Mouse (Mus musculus) heart, embryonic 12.5 days (tissue): ENCODE data around the gene Snx29. TPM values are rescaled to one million over a fixed set of nuclear protein-coding genes. Genes with fewer than 3 reads are reported as not detected.

Source experiments
- ATAC-seq: fragments of 200-750 bp; cut with Nextera tagmentation; 2 replicates; pipeline ENCODE4 v1.8.0; 2017; ENCODE audit warnings: moderate TSS enrichment, moderate library complexity; ENCODE audit not compliant: insufficient number of reproducible peaks, low FRiP score
- H3K27ac ChIP-seq: fragments of 300-500 bp; sonication (generic); 2 replicates; pipeline ENCODE4 v1.5.1; 2016; ENCODE audit warnings: mild to moderate bottlenecking, moderate library complexity; ENCODE audit not compliant: poor library complexity, severe bottlenecking
- H3K27me3 ChIP-seq: fragments of 300-500 bp; sonication (generic); replicated peaks from 2 replicates; pipeline ENCODE4 v1.6.1; 2016; ENCODE audit warnings: mild to moderate bottlenecking, moderate library complexity
- H3K36me3 ChIP-seq: fragments of 300-500 bp; sonication (generic); 2 replicates; pipeline ENCODE4 v1.6.1; 2016; ENCODE audit warnings: mild to moderate bottlenecking, moderate library complexity
- H3K4me1 ChIP-seq: fragments of 300-500 bp; sonication (generic); replicated peaks from 2 replicates; pipeline ENCODE4 v1.6.1; 2016; ENCODE audit warnings: mild to moderate bottlenecking
- H3K4me2 ChIP-seq: fragments of 300-500 bp; sonication (generic); 2 replicates; pipeline ENCODE4 v1.6.1; 2016; ENCODE audit warnings: mild to moderate bottlenecking, moderate library complexity
- H3K4me3 ChIP-seq: fragments of 300-500 bp; sonication (generic); 2 replicates; pipeline ENCODE4 v1.5.1; 2016; ENCODE audit warnings: mild to moderate bottlenecking
- H3K9ac ChIP-seq: fragments of 300-500 bp; sonication (generic); 2 replicates; pipeline ENCODE4 v1.6.1; 2016; ENCODE audit warnings: mild to moderate bottlenecking, moderate library complexity
- H3K9me3 ChIP-seq: fragments of 300-500 bp; sonication (generic); replicated peaks from 2 replicates; pipeline ENCODE4 v1.6.1; 2016; ENCODE audit warnings: mild to moderate bottlenecking, moderate library complexity
- WGBS: fragments of 180-500 bp; shearing (Covaris S2); methylation state at CpG from one replicate; pipeline ENCODE4 v1.1.7; 2016; 5-methylcytosine and 5-hydroxymethylcytosine counted together
- polyA plus RNA-seq: library from polyadenylated mRNA; unstranded; fragments of >200 nt; fragmentation: Nextera tagmentation; extraction: Ambion mirVana; gene quantifications from 2 replicates; pipeline ENCODE4 v1.2.1, GENCODE M21; 2016

Gene Snx29
- polyA plus RNA-seq, 1 experiment from 2014 or later, result 6.7 TPM

DNA sequence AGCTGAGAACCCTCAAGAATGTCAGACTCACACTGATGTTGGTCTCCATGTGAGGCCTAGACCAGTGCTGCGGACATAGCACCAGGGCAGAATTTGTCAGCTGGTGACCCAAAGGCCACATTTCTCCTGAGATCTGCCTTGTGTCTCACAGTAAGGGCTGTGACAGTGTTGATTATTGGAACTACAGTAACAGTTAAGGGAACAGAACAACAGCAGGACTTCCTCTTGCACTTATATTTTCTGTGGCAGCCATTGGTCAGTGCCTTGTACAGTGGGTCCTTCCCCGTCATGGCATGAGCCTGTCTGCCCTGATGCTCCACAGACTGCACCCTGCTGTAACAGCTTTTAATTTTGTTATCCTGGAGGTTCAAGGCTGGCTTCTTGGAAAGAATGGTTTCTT lies 403.2 kb downstream of the Snx29 start:
- Histone ChIP-seq H3K4me2 (no peak overlapping the region), H3K9me3 (no peaks in the 10 kb centered on the region), H3K36me3 (no peaks in the 10 kb centered on the region), H3K27me3 (no peaks in the 10 kb centered on the region), H3K4me3 (no peak overlapping the region), H3K9ac (no peak overlapping the region), H3K4me1 (no peaks in the 10 kb centered on the region), H3K27ac (no peak overlapping the region)
- 72% methylated on average over 2 of the region's 2 CpGs for WGBS
- no peak for ATAC-seq

GRCm38 (mm10) chr16:11727331-11727730 lies 404.6 kb downstream of the Snx29 start:
- no peak for ATAC-seq
- Histone ChIP-seq H3K9ac (no peak overlapping the region), H3K4me2 (no peak overlapping the region), H3K36me3 (no peaks in the 10 kb centered on the region), H3K27me3 (no peaks in the 10 kb centered on the region), H3K9me3 (no peaks in the 10 kb centered on the region), H3K4me3 (no peak overlapping the region), H3K4me1 (no peaks in the 10 kb centered on the region), H3K27ac (no peak overlapping the region)
- WGBS, result 88% methylated on average over 9 of the region's 9 CpGs

GRCm38 (mm10) chr16:11728131-11728530 lies 405.4 kb downstream of the Snx29 start:
- Histone ChIP-seq H3K27me3 (no peaks in the 10 kb centered on the region), H3K36me3 (no peaks in the 10 kb centered on the region), H3K9ac (no peak overlapping the region), H3K4me1 (no peaks in the 10 kb centered on the region), H3K9me3 (no peaks in the 10 kb centered on the region), H3K27ac (no peak overlapping the region), H3K4me2 (no peak overlapping the region), H3K4me3 (no peak overlapping the region)
- ATAC-seq, result no peak
- 64% methylated on average over 3 of the region's 3 CpGs for WGBS

GRCm38 (mm10) chr16:11728627-11729026 lies 405.9 kb downstream of the Snx29 start:
- Histone ChIP-seq H3K4me2 (no peak overlapping the region), H3K9me3 (no peaks in the 10 kb centered on the region), H3K4me1 (no peaks in the 10 kb centered on the region), H3K9ac (no peak overlapping the region), H3K27ac (no peak overlapping the region), H3K36me3 (no peaks in the 10 kb centered on the region), H3K4me3 (no peak overlapping the region), H3K27me3 (no peaks in the 10 kb centered on the region)
- ATAC-seq, result no peak
- WGBS, result 73% methylated on average over 3 of the region's 3 CpGs

GRCm38 (mm10) chr16:11729111-11729510 lies 406.4 kb downstream of the Snx29 start:
- Histone ChIP-seq H3K4me1 (no peaks in the 10 kb centered on the region), H3K36me3 (no peaks in the 10 kb centered on the region), H3K9ac (no peak overlapping the region), H3K4me3 (no peak overlapping the region), H3K4me2 (no peak overlapping the region), H3K27ac (no peak overlapping the region), H3K27me3 (no peaks in the 10 kb centered on the region), H3K9me3 (no peaks in the 10 kb centered on the region)
- 63% methylated on average over 6 of the region's 6 CpGs for WGBS
- no peak for ATAC-seq

DNA sequence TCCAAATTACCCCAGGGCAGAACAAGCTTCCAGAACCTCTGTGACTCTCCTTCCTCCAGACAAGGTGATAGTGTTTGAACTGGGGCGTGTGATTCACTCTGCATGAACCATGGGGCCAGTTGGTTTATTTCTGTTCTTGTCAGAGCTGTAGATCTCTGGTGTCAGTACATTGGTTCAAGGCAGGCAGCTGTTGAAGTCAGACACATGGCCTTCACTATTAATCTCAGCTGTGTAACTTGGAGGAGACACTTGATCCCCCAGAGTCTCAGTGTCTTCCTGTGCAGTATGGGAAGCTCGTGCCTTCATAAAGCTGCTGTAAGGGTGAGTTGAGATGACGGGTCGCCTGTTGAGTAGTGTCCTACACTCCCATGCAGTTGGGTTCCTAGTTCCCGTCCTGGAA lies 407.1 kb downstream of the Snx29 start:
- H3K36me3 ChIP-seq, result no peaks in the 10 kb centered on the region
- H3K4me2 ChIP-seq, result no peak overlapping the region
- no peaks in the 10 kb centered on the region for H3K9me3 ChIP-seq
- no peaks in the 10 kb centered on the region for H3K27me3 ChIP-seq
- H3K4me1 ChIP-seq, result no peaks in the 10 kb centered on the region
- H3K4me3 ChIP-seq, result no peak overlapping the region
- 76% methylated on average over 5 of the region's 5 CpGs for WGBS
- no peak for ATAC-seq
- H3K27ac ChIP-seq, result no peak overlapping the region
- no peak overlapping the region for H3K9ac ChIP-seq

GRCm38 (mm10) chr16:11731014-11731535 lies 408.4 kb downstream of the Snx29 start:
- Histone ChIP-seq H3K27ac (no peak overlapping the region), H3K9me3 (no peaks in the 10 kb centered on the region), H3K36me3 (no peaks in the 10 kb centered on the region), H3K4me1 (no peaks in the 10 kb centered on the region), H3K9ac (no peak overlapping the region), H3K27me3 (no peaks in the 10 kb centered on the region), H3K4me2 (no peak overlapping the region), H3K4me3 (no peak overlapping the region)
- ATAC-seq, result no peak
- WGBS, result 66% methylated on average over 5 of the region's 5 CpGs

GRCm38 (mm10) chr16:11738341-11738740 lies 415.6 kb downstream of the Snx29 start:
- 45% methylated on average over 7 of the region's 7 CpGs for WGBS
- no peak overlapping the region for H3K9ac ChIP-seq
- H3K4me2 ChIP-seq, result no peak overlapping the region
- no peaks in the 10 kb centered on the region for H3K36me3 ChIP-seq
- no peaks in the 10 kb centered on the region for H3K9me3 ChIP-seq
- no peak overlapping the region for H3K4me3 ChIP-seq
- no peaks in the 10 kb centered on the region for H3K27me3 ChIP-seq
- H3K4me1 ChIP-seq, result no peaks in the 10 kb centered on the region
- H3K27ac ChIP-seq, result no peak overlapping the region
- no peak for ATAC-seq

GRCm38 (mm10) chr16:11741951-11742350 lies 419.2 kb downstream of the Snx29 start:
- WGBS, result 68% methylated on average over 5 of the region's 5 CpGs
- Histone ChIP-seq H3K9me3 (no peaks in the 10 kb centered on the region), H3K36me3 (no peaks in the 10 kb centered on the region), H3K27ac (no peak overlapping the region), H3K4me1 (no peaks in the 10 kb centered on the region), H3K4me3 (no peak overlapping the region), H3K9ac (no peak overlapping the region), H3K4me2 (no peak overlapping the region), H3K27me3 (no peaks in the 10 kb centered on the region)
- ATAC-seq, result no peak

- H3K9me3 ChIP-seq, result no peaks in the 10 kb centered on the region
- no peak for ATAC-seq
- no peak overlapping the region for H3K4me2 ChIP-seq
- H3K36me3 ChIP-seq, result no peaks in the 10 kb centered on the region
- no peak overlapping the region for H3K9ac ChIP-seq
- H3K4me3 ChIP-seq, result no peak overlapping the region
- no peaks in the 10 kb centered on the region for H3K27me3 ChIP-seq
- 83% methylated on average over 7 of the region's 7 CpGs for WGBS
- H3K4me1 ChIP-seq, result no peaks in the 10 kb centered on the region
- no peak overlapping the region for H3K27ac ChIP-seq
Measured at GRCm38 (mm10) chr16:11742351-11742750, 419.6 kb downstream of the Snx29 start.

- no peaks in the 10 kb centered on the region for H3K36me3 ChIP-seq
- H3K4me2 ChIP-seq, result no peak overlapping the region
- no peaks in the 10 kb centered on the region for H3K4me1 ChIP-seq
- no peak for ATAC-seq
- no peak overlapping the region for H3K27ac ChIP-seq
- H3K4me3 ChIP-seq, result no peak overlapping the region
- 57% methylated on average over 3 of the region's 3 CpGs for WGBS
- H3K9ac ChIP-seq, result no peak overlapping the region
- H3K9me3 ChIP-seq, result no peaks in the 10 kb centered on the region
- H3K27me3 ChIP-seq, result no peaks in the 10 kb centered on the region
Measured at GRCm38 (mm10) chr16:11743013-11743412, 420.3 kb downstream of the Snx29 start.

DNA sequence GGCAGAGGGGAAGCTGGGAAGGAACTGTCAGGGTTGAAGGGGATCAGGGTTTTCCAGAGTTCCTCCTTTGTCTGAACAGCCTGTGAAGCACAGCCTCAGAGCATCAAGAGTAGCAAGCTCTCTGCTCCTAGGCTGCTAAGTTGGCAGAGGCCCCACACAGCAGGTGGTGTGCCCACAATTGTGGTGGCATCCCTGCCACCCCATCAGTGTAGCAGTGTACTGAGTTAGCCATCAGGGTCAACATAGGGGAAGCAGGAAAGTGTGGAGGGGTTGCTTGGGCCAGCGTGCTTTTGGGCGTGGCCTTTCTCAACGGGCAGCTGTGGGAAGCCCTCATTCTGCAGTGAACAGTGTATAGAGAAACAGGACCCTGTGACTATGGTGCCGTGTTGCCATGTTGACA lies 421.0 kb downstream of the Snx29 start:
- H3K4me3 ChIP-seq, result no peak overlapping the region
- no peaks in the 10 kb centered on the region for H3K9me3 ChIP-seq
- H3K9ac ChIP-seq, result no peak overlapping the region
- no peaks in the 10 kb centered on the region for H3K4me1 ChIP-seq
- no peaks in the 10 kb centered on the region for H3K36me3 ChIP-seq
- ATAC-seq, result no peak
- no peaks in the 10 kb centered on the region for H3K27me3 ChIP-seq
- WGBS, result 84% methylated on average over 4 of the region's 4 CpGs
- no peak overlapping the region for H3K27ac ChIP-seq
- H3K4me2 ChIP-seq, result no peak overlapping the region
